Mouse (Mus musculus) MEL (cell line): ENCODE measurements at regions not wholly inside any gene's neighbourhood (a gene's known extent, or its start where the extent isn't known, plus 50 kb on each side); places are given as distances from the start of the nearest gene placed in this dataset.

ENCODE experiments used
- DNase-seq: peaks from one replicate; pipeline ENCODE4 v3.0.0; 2011; ENCODE audit warnings: low read depth, low spot score
- H3K27ac ChIP-seq: 2 replicates; pipeline ENCODE4 v1.5.1; 2012; ENCODE audit warnings: low read depth, mild to moderate bottlenecking, control low read depth, low read length, moderate library complexity; ENCODE audit not compliant: control insufficient read depth
- H3K27me3 ChIP-seq, 2 experiments: fragments of 150-350 bp in 1 of 2; sonication (generic) in 1 of 2; 2 replicates each; pipeline ENCODE4 v1.6.1; 2012; ENCODE audit warnings: low read length in 2 of 2, mild to moderate bottlenecking in 2 of 2, improper control_type of control experiment in 1 of 2, moderate library complexity in 1 of 2; ENCODE audit not compliant: insufficient read depth in 2 of 2, control insufficient read depth in 1 of 2
- H3K36me3 ChIP-seq, 2 experiments: 2 replicates each; pipeline ENCODE4 v1.6.1; 2012 to 2014; ENCODE audit warnings: low read length in 2 of 2, improper control_type of control experiment in 1 of 2, inconsistent platforms in 1 of 2, mild to moderate bottlenecking in 1 of 2; ENCODE audit not compliant: insufficient read depth in 2 of 2, control insufficient read depth in 1 of 2
- H3K4me1 ChIP-seq, 2 experiments: fragments of 150-350 bp in 1 of 2; sonication (generic) in 1 of 2; 2 replicates each; pipeline ENCODE4 v1.6.1; 2012; ENCODE audit warnings: low read length in 2 of 2, improper control_type of control experiment in 1 of 2, mild to moderate bottlenecking in 1 of 2; ENCODE audit not compliant: insufficient read depth in 2 of 2, control insufficient read depth in 1 of 2
- H3K4me3 ChIP-seq, 2 experiments: fragments of 150-350 bp in 1 of 2; sonication (generic) in 1 of 2; 2 replicates each; pipeline ENCODE4 v1.5.1; 2012; ENCODE audit warnings: low read depth in 2 of 2, low read length in 2 of 2, mild to moderate bottlenecking in 2 of 2, moderate library complexity in 2 of 2, control low read depth in 1 of 2, improper control_type of control experiment in 1 of 2; ENCODE audit not compliant: control insufficient read depth in 1 of 2, insufficient read depth in 1 of 2
- H3K79me2 ChIP-seq: 2 replicates; pipeline ENCODE4 v1.6.1; 2012; ENCODE audit warnings: mild to moderate bottlenecking, low read length, moderate library complexity; ENCODE audit not compliant: control insufficient read depth, poor library complexity, insufficient read depth
- H3K9ac ChIP-seq: 2 replicates; pipeline ENCODE4 v1.6.1; 2012; ENCODE audit warnings: low read depth, mild to moderate bottlenecking, control low read depth, low read length, moderate library complexity; ENCODE audit not compliant: control insufficient read depth, poor library complexity, severe bottlenecking
- H3K9me3 ChIP-seq: fragments of 150-350 bp; sonication (generic); replicated peaks from 2 replicates; pipeline ENCODE4 v1.6.1; 2012; ENCODE audit warnings: mild to moderate bottlenecking, low read length, improper control_type of control experiment, moderate library complexity; ENCODE audit not compliant: insufficient read depth
- BHLHE40 ChIP-seq: IDR thresholded peaks from 2 replicates; pipeline ENCODE4 v1.6.1; 2012; ENCODE audit warnings: low read depth, mild to moderate bottlenecking, inconsistent platforms, low read length, improper control_type of control experiment, borderline replicate concordance
- CHD1 ChIP-seq: IDR thresholded peaks from 2 replicates; pipeline ENCODE4 v1.6.1; 2012; ENCODE audit warnings: low read depth, mild to moderate bottlenecking, inconsistent platforms, low read length, improper control_type of control experiment
- CHD2 ChIP-seq: IDR thresholded peaks from 2 replicates; pipeline ENCODE4 v1.6.1; 2011; ENCODE audit warnings: low read length, improper control_type of control experiment
- CTCF ChIP-seq, 3 experiments: IDR thresholded peaks in 2 of 3; conservative IDR thresholded peaks in 1 of 3; 2 replicates each; pipeline ENCODE4 v1.5.1; 2011 to 2012; ENCODE audit warnings: low read length in 3 of 3, low read depth in 2 of 3, mild to moderate bottlenecking in 2 of 3, improper control_type of control experiment in 1 of 3, inconsistent platforms in 1 of 3, mixed read lengths in 1 of 3, moderate library complexity in 1 of 3; ENCODE audit not compliant: control insufficient read depth in 1 of 3, insufficient read depth in 1 of 3, poor library complexity in 1 of 3, severe bottlenecking in 1 of 3
- E2F4 ChIP-seq: IDR thresholded peaks from 2 replicates; pipeline ENCODE4 v1.6.1; 2011; ENCODE audit warnings: low read depth, low read length, improper control_type of control experiment, borderline replicate concordance
- EP300 ChIP-seq, 2 experiments: IDR thresholded peaks; 2 replicates each; pipeline ENCODE4 v1.6.1; 2011; ENCODE audit warnings: improper control_type of control experiment in 2 of 2, low read length in 2 of 2, low read depth in 1 of 2, mild to moderate bottlenecking in 1 of 2
- GABPA ChIP-seq: IDR thresholded peaks from 2 replicates; pipeline ENCODE4 v1.6.1; 2012; ENCODE audit warnings: low read depth, mild to moderate bottlenecking, inconsistent platforms, low read length, improper control_type of control experiment, moderate library complexity
- GATA1 ChIP-seq: IDR thresholded peaks from 2 replicates; pipeline ENCODE4 v1.6.1; 2011; ENCODE audit warnings: low read depth, low read length, improper control_type of control experiment
- MAX ChIP-seq: IDR thresholded peaks from 2 replicates; pipeline ENCODE4 v1.6.1; 2011; ENCODE audit warnings: low read length, improper control_type of control experiment
- MAZ ChIP-seq: IDR thresholded peaks from 2 replicates; pipeline ENCODE4 v1.6.1; 2012; ENCODE audit warnings: low read depth, mild to moderate bottlenecking, inconsistent platforms, low read length, improper control_type of control experiment
- MEF2A ChIP-seq: IDR thresholded peaks from 2 replicates; pipeline ENCODE4 v1.6.1; 2014; ENCODE audit warnings: low read depth, mild to moderate bottlenecking, inconsistent platforms, low read length, improper control_type of control experiment; ENCODE audit not compliant: poor library complexity, insufficient replicate concordance, severe bottlenecking; ENCODE audit errors: extremely low read depth
- MYB ChIP-seq: IDR thresholded peaks from 2 replicates; pipeline ENCODE4 v1.6.1; 2011; ENCODE audit warnings: mild to moderate bottlenecking, low read depth, low read length, improper control_type of control experiment
- MYC ChIP-seq: IDR thresholded peaks from 2 replicates; pipeline ENCODE4 v1.6.1; 2011; ENCODE audit warnings: low read depth, mild to moderate bottlenecking, low read length, improper control_type of control experiment, moderate library complexity
- NELFE ChIP-seq: IDR thresholded peaks from 2 replicates; pipeline ENCODE4 v1.6.1; 2011; ENCODE audit warnings: low read depth, low read length, improper control_type of control experiment
- NRF1 ChIP-seq: IDR thresholded peaks from 2 replicates; pipeline ENCODE4 v1.6.1; 2014; ENCODE audit warnings: low read depth, mild to moderate bottlenecking, inconsistent platforms, low read length, improper control_type of control experiment, moderate library complexity; ENCODE audit not compliant: poor library complexity, insufficient read depth, severe bottlenecking
- POLR2A ChIP-seq, 2 experiments: IDR thresholded peaks; 2 replicates each; pipeline ENCODE4 v1.6.1; 2011 to 2012; ENCODE audit warnings: low read length in 2 of 2, mild to moderate bottlenecking in 2 of 2, control low read depth in 1 of 2, improper control_type of control experiment in 1 of 2, low read depth in 1 of 2, moderate library complexity in 1 of 2; ENCODE audit not compliant: control insufficient read depth in 1 of 2, insufficient read depth in 1 of 2, poor library complexity in 1 of 2
- RCOR1 ChIP-seq: IDR thresholded peaks from 2 replicates; pipeline ENCODE4 v1.6.1; 2012; ENCODE audit warnings: low read depth, mild to moderate bottlenecking, inconsistent platforms, low read length, improper control_type of control experiment
- SMC3 ChIP-seq: IDR thresholded peaks from 2 replicates; pipeline ENCODE4 v1.6.1; 2011; ENCODE audit warnings: low read depth, low read length, improper control_type of control experiment
- TCF12 ChIP-seq: IDR thresholded peaks from 2 replicates; pipeline ENCODE4 v1.6.1; 2014; ENCODE audit warnings: low read depth, mild to moderate bottlenecking, inconsistent platforms, low read length, improper control_type of control experiment, moderate library complexity
- USF1 ChIP-seq: IDR thresholded peaks from 2 replicates; pipeline ENCODE4 v1.6.1; 2014; ENCODE audit warnings: low read depth, mild to moderate bottlenecking, inconsistent platforms, low read length, improper control_type of control experiment, moderate library complexity
- USF2 ChIP-seq, 2 experiments: IDR thresholded peaks; 2 replicates each; pipeline ENCODE4 v1.6.1; 2011 to 2012; ENCODE audit warnings: improper control_type of control experiment in 2 of 2, low read length in 2 of 2, borderline replicate concordance in 1 of 2, inconsistent platforms in 1 of 2, low read depth in 1 of 2, mild to moderate bottlenecking in 1 of 2; ENCODE audit not compliant: insufficient read depth in 1 of 2
- ZMIZ1 ChIP-seq: IDR thresholded peaks from 2 replicates; pipeline ENCODE4 v1.6.1; 2012; ENCODE audit warnings: low read depth, mild to moderate bottlenecking, inconsistent platforms, low read length, improper control_type of control experiment, moderate library complexity
- ZNF384 ChIP-seq: IDR thresholded peaks from 2 replicates; pipeline ENCODE4 v1.6.1; 2012; ENCODE audit warnings: low read depth, mild to moderate bottlenecking, inconsistent platforms, low read length, improper control_type of control experiment

DNA sequence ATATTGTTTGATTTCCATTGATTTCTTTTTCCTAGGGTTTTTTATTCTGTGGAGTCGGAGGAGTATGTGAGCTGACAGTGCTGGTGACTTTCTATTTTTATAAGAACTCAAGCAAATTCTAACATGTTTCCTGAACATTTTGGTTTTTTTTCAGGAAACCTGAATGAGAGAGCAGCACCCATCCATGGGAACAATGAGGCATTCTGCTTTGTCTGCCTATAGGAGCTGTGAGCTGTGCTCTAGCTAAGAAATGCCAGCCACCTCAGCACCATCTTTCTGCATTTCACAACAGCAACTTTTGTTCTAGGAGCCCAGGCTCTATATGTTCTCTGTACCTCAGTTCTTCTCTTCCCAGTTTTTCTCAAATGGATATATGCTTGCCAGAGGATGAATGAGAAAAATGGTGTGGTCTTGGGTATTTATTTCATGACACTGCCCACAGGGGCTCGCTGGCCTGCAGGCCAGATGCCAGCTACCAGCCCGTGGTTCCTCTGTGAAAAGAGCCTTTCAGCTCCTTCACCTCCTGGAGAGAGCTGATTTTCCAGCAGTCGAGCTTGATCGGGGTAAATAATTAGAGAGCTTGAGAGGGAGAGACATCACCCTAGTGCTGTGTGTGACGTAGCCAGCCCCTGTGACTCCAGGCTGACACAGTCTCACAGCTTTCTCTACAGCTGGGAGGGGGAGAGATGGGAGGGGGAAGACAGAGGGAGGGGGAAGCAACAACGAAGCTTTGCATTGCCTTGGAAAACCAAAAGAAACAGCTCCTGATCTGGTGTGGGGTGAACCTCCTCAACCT, 154.1 kb upstream of the Topaz1 start:
- Histone ChIP-seq H3K4me1 (no peaks in the 10 kb centered on the region), H3K9me3 (no peaks in the 10 kb centered on the region), H3K27me3 (no peaks in the 10 kb centered on the region), H3K79me2 (no peaks in the 10 kb centered on the region), H3K4me3 (no peak overlapping the region), H3K27ac (no peak overlapping the region), H3K9ac (no peak overlapping the region), H3K36me3 (no peaks in the 10 kb centered on the region)
- DNase-seq, result no peak
- TF ChIP-seq MAZ, result no peak
- TF ChIP-seq POLR2A (IDR thresholded peaks at IDR 0.05; ENCODE audit: control insufficient read depth in 1 of 2, insufficient read depth in 1 of 2, low read depth in 1 of 2, low read length in 2 of 2, poor library complexity in 1 of 2), result no peak
- TF ChIP-seq GABPA, result no peak
- no peak for TF ChIP-seq GATA1
- no peak for TF ChIP-seq BHLHE40
- no peak for TF ChIP-seq USF1

GRCm38 (mm10) chr9:122595120-122595943, 151.8 kb upstream of the Topaz1 start:
- H3K4me1 ChIP-seq, result no peaks in the 10 kb centered on the region
- no peaks in the 10 kb centered on the region for H3K79me2 ChIP-seq
- no peak overlapping the region for H3K27ac ChIP-seq
- H3K9ac ChIP-seq, result no peak overlapping the region
- no peaks in the 10 kb centered on the region for H3K36me3 ChIP-seq
- H3K9me3 ChIP-seq, result no peaks in the 10 kb centered on the region
- no peak for TF ChIP-seq E2F4
- no peak for TF ChIP-seq MYB
- no peak for TF ChIP-seq USF1
- no peak for TF ChIP-seq ZNF384
- no peak for TF ChIP-seq CHD2
- no peak for TF ChIP-seq SMC3
- TF ChIP-seq CTCF (IDR thresholded peaks at IDR 0.05 in 2 of 3, conservative IDR thresholded peaks at IDR 0.05 in 1 of 3; ENCODE audit: control insufficient read depth in 1 of 3, insufficient read depth in 1 of 3, low read depth in 2 of 3, low read length in 3 of 3, poor library complexity in 1 of 3, severe bottlenecking in 1 of 3), result no peak
- TF ChIP-seq TCF12, result no peak
- no peaks in the 10 kb centered on the region for H3K27me3 ChIP-seq
- DNase-seq, result no peak
- no peak overlapping the region for H3K4me3 ChIP-seq

- Histone ChIP-seq H3K36me3 (no peaks in the 10 kb centered on the region), H3K27ac (no peak overlapping the region), H3K9ac (no peak overlapping the region), H3K4me1 (no peaks in the 10 kb centered on the region), H3K4me3 (no peak overlapping the region), H3K9me3 (no peaks in the 10 kb centered on the region), H3K79me2 (no peaks in the 10 kb centered on the region), H3K27me3 (no peaks in the 10 kb centered on the region)
- no peak for DNase-seq
- no peak for TF ChIP-seq MEF2A
- no peak for TF ChIP-seq USF1
- TF ChIP-seq EP300 (IDR thresholded peaks at IDR 0.05; ENCODE audit: low read depth in 1 of 2, low read length in 2 of 2), result no peak
- TF ChIP-seq NRF1, result no peak
- no peak for TF ChIP-seq RCOR1
- TF ChIP-seq CTCF (IDR thresholded peaks at IDR 0.05 in 2 of 3, conservative IDR thresholded peaks at IDR 0.05 in 1 of 3; ENCODE audit: control insufficient read depth in 1 of 3, insufficient read depth in 1 of 3, low read depth in 2 of 3, low read length in 3 of 3, poor library complexity in 1 of 3, severe bottlenecking in 1 of 3), result no peak
- no peak for TF ChIP-seq USF2 (IDR thresholded peaks at IDR 0.05; ENCODE audit: borderline replicate concordance in 1 of 2, insufficient read depth in 1 of 2, low read depth in 1 of 2, low read length in 2 of 2)
- no peak for TF ChIP-seq MYC
- no peak for TF ChIP-seq CHD1
- TF ChIP-seq ZMIZ1, result no peak
- no peak for TF ChIP-seq POLR2A (IDR thresholded peaks at IDR 0.05; ENCODE audit: control insufficient read depth in 1 of 2, insufficient read depth in 1 of 2, low read depth in 1 of 2, low read length in 2 of 2, poor library complexity in 1 of 2)
- TF ChIP-seq MAX, result no peak
- TF ChIP-seq NELFE, result no peak
Measured at GRCm38 (mm10) chr9:122603106-122603505, 144.0 kb upstream of the Topaz1 start.
